Mouse (Mus musculus): ENCODE results near the gene Tmem145.

DNA sequence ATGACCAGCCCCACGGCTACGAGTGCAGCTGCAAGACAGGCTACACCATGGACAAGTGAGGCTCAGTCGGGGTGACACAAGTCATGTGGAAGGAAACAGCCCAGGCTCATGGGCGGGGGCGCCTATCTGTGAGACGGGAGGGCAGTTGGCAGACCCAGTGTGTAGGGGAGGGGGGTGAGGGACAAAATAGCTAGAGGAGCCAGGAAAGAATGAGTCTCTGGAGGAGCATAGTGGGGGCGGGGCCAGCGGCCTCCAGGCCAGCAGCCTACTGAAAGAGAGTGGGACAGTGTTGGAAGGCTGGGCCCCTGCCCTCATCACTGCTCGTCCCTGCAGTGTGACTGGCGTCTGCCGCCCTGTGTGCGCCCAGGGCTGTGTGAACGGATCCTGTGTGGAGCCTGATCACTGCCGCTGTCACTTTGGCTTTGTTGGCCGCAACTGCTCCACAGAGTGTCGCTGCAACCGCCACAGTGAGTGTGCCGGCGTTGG lies 52.9 kb downstream of the Tmem145 start:
- no peak for TF ChIP-seq CTCF (IDR thresholded peaks at IDR 0.05; ENCODE audit: control insufficient read depth, insufficient read depth, low read length)
- no peak for TF ChIP-seq POLR2A (IDR thresholded peaks at IDR 0.05; ENCODE audit: borderline replicate concordance, control insufficient read depth, low read depth, low read length)
